Mouse (Mus musculus) heart, postnatal 0 days (tissue): Measurements from ENCODE around the gene Met. TPM values are rescaled to one million over a fixed set of nuclear protein-coding genes. Genes with fewer than 3 reads are reported as not detected.

Experiments
- ATAC-seq: fragments of 200-750 bp; cut with Nextera tagmentation; 2 replicates; pipeline ENCODE4 v1.8.0; 2017; ENCODE audit warnings: low read depth, moderate number of reproducible peaks, moderate library complexity; ENCODE audit not compliant: insufficient read depth
- DNase-seq: peaks from one replicate; pipeline ENCODE4 v3.0.0-alpha.2; 2016; ENCODE audit warnings: low spot score
- H3K27ac ChIP-seq: fragments of 300-500 bp; sonication (generic); 2 replicates; pipeline ENCODE4 v1.5.1; 2014; ENCODE audit warnings: low read depth, mild to moderate bottlenecking
- H3K27me3 ChIP-seq: fragments of 300-500 bp; sonication (generic); 2 replicates; pipeline ENCODE4 v1.6.1; 2014; ENCODE audit warnings: low read length, mixed read lengths; ENCODE audit not compliant: control insufficient read depth, insufficient read depth
- H3K36me3 ChIP-seq: fragments of 300-500 bp; sonication (generic); replicated peaks from 2 replicates; pipeline ENCODE4 v1.6.1; 2014; ENCODE audit warnings: low read length, mixed read lengths; ENCODE audit not compliant: control insufficient read depth, insufficient read depth
- H3K4me1 ChIP-seq: fragments of 300-500 bp; sonication (generic); 2 replicates; pipeline ENCODE4 v1.6.1; 2014; ENCODE audit warnings: antibody characterized with exemption; ENCODE audit not compliant: control insufficient read depth, insufficient read depth
- H3K4me2 ChIP-seq: fragments of 300-500 bp; sonication (generic); 2 replicates; pipeline ENCODE4 v1.6.1; 2014; ENCODE audit warnings: low read depth, mild to moderate bottlenecking, low read length, moderate library complexity
- H3K4me3 ChIP-seq: fragments of 300-500 bp; sonication (generic); 2 replicates; pipeline ENCODE4 v1.5.1; 2014; ENCODE audit warnings: low read depth, low read length
- H3K9ac ChIP-seq: fragments of 300-500 bp; sonication (generic); replicated peaks from 2 replicates; pipeline ENCODE4 v1.6.1; 2014; ENCODE audit warnings: low read depth, low read length, mixed read lengths
- H3K9me3 ChIP-seq: fragments of 300-500 bp; sonication (generic); replicated peaks from 2 replicates; pipeline ENCODE4 v1.6.1; 2016; ENCODE audit warnings: low read length; ENCODE audit not compliant: control insufficient read depth
- CTCF ChIP-seq: IDR thresholded peaks from 2 replicates; pipeline ENCODE4 v1.5.1; 2016; ENCODE audit warnings: antibody characterized with exemption, control low read depth, low read depth
- EP300 ChIP-seq: IDR thresholded peaks from 2 replicates; pipeline ENCODE4 v1.6.1; 2016; ENCODE audit warnings: antibody characterized with exemption, low read depth
- WGBS: fragments of 180-500 bp; shearing (Covaris S2); extraction: QIAGEN DNeasy Blood & Tissue Kit; methylation state at CpG from one replicate; pipeline ENCODE4 v1.1.7; 2014; 5-methylcytosine and 5-hydroxymethylcytosine counted together
- polyA plus RNA-seq: library from polyadenylated mRNA; unstranded; fragments of >200 nt; fragmentation: Nextera tagmentation; extraction: Ambion mirVana; gene quantifications from 2 replicates; pipeline ENCODE4 v1.2.1, GENCODE M21; 2015
- total RNA-seq: library from RNA; depleted of rRNA; stranded (reverse); fragments of >200 nt; gene quantifications from 2 replicates; pipeline ENCODE4 v1.2.3, GENCODE M21; 2014; ENCODE audit warnings: low replicate concordance

Met gene
- total and polyA plus RNA-seq, 2 experiments from 2014 or later, result 0.61 to 2.7 TPM

GRCm38 (mm10) chr6:17515775-17516460 lies 52.3 kb downstream of the Met start:
- H3K4me1 ChIP-seq, result 0 out of 2 replicates have a peak, but pooled peaks cover 3% of the 10 kb centered on the region
- peak overlapping the region; percentile 29; the same call in 1 of the 2 replicates for H3K4me2 ChIP-seq
- TF ChIP-seq EP300 (no peak), CTCF (no peak)
- no peaks in the 10 kb centered on the region for H3K9me3 ChIP-seq
- 20% methylated on average over 7 of the region's 7 CpGs for WGBS
- H3K9ac ChIP-seq, result no peak overlapping the region; the same call in 1 of the 2 replicates
- no peak overlapping the region for H3K27ac ChIP-seq
- H3K27me3 ChIP-seq, result no peaks in the 10 kb centered on the region
- no peaks in the 10 kb centered on the region for H3K36me3 ChIP-seq
- DNase-seq, result no peak
- H3K4me3 ChIP-seq, result no peak overlapping the region
- no peak for ATAC-seq

- Histone ChIP-seq H3K4me3 (no peak overlapping the region), H3K9me3 (no peaks in the 10 kb centered on the region), H3K4me2 (no peak overlapping the region), H3K27me3 (no peaks in the 10 kb centered on the region), H3K36me3 (no peaks in the 10 kb centered on the region), H3K4me1 (no peaks in the 10 kb centered on the region), H3K27ac (peak overlapping the region; percentile 30), H3K9ac (no peak overlapping the region)
- WGBS, result 71% methylated on average over 8 of the region's 8 CpGs
- no peak for TF ChIP-seq EP300
- TF ChIP-seq CTCF, result no peak
- no peak for DNase-seq
- no peak for ATAC-seq
Measured at GRCm38 (mm10) chr6:17521901-17522717, 58.5 kb downstream of the Met start.

GRCm38 (mm10) chr6:17522917-17523316 lies 59.3 kb downstream of the Met start:
- ATAC-seq (no peak), DNase-seq (no peak)
- H3K27me3 ChIP-seq, result no peaks in the 10 kb centered on the region
- TF ChIP-seq EP300 (no peak), CTCF (no peak)
- H3K4me3 ChIP-seq, result no peak overlapping the region
- 55% methylated on average over 4 of the region's 4 CpGs for WGBS
- no peaks in the 10 kb centered on the region for H3K36me3 ChIP-seq
- no peaks in the 10 kb centered on the region for H3K9me3 ChIP-seq
- H3K4me2 ChIP-seq, result no peak overlapping the region
- no peak overlapping the region for H3K9ac ChIP-seq
- H3K4me1 ChIP-seq, result no peaks in the 10 kb centered on the region
- no peak overlapping the region for H3K27ac ChIP-seq

GRCm38 (mm10) chr6:17529490-17530269 lies 66.1 kb downstream of the Met start:
- H3K27me3 ChIP-seq, result no peaks in the 10 kb centered on the region
- TF ChIP-seq EP300 (no peak), CTCF (no peak)
- no peak overlapping the region for H3K4me3 ChIP-seq
- no peaks in the 10 kb centered on the region for H3K36me3 ChIP-seq
- no peaks in the 10 kb centered on the region for H3K4me1 ChIP-seq
- H3K4me2 ChIP-seq, result no peak overlapping the region
- peak; percentile 36; the same call in 1 of the 2 replicates for ATAC-seq
- 59% methylated on average over 6 of the region's 6 CpGs for WGBS
- H3K9ac ChIP-seq, result no peak overlapping the region
- H3K27ac ChIP-seq, result peak overlapping the region; percentile 28
- H3K9me3 ChIP-seq, result no peaks in the 10 kb centered on the region
- DNase-seq, result no peak

- TF ChIP-seq CTCF (no peak), EP300 (no peak)
- no peak overlapping the region for H3K4me2 ChIP-seq
- H3K27ac ChIP-seq, result no peak overlapping the region
- no peaks in the 10 kb centered on the region for H3K9me3 ChIP-seq
- no peaks in the 10 kb centered on the region for H3K36me3 ChIP-seq
- H3K27me3 ChIP-seq, result no peaks in the 10 kb centered on the region
- 87% methylated on average over 8 of the region's 8 CpGs for WGBS
- no peak overlapping the region for H3K9ac ChIP-seq
- no peak overlapping the region for H3K4me3 ChIP-seq
- H3K4me1 ChIP-seq, result peaks cover 7% of the 10 kb centered on the region
- DNase-seq (no peak), ATAC-seq (no peak)
Measured at GRCm38 (mm10) chr6:17541615-17542014, 78.0 kb downstream of the Met start.
